Mouse (Mus musculus): ENCODE results near the gene Lims1. TPM values are rescaled to one million over a fixed set of nuclear protein-coding genes. Genes with fewer than 3 reads are reported as not detected.

Lims1 gene
- total and polyA plus RNA-seq, 3 experiments: 25.6 to 155 (median 144) TPM

DNA sequence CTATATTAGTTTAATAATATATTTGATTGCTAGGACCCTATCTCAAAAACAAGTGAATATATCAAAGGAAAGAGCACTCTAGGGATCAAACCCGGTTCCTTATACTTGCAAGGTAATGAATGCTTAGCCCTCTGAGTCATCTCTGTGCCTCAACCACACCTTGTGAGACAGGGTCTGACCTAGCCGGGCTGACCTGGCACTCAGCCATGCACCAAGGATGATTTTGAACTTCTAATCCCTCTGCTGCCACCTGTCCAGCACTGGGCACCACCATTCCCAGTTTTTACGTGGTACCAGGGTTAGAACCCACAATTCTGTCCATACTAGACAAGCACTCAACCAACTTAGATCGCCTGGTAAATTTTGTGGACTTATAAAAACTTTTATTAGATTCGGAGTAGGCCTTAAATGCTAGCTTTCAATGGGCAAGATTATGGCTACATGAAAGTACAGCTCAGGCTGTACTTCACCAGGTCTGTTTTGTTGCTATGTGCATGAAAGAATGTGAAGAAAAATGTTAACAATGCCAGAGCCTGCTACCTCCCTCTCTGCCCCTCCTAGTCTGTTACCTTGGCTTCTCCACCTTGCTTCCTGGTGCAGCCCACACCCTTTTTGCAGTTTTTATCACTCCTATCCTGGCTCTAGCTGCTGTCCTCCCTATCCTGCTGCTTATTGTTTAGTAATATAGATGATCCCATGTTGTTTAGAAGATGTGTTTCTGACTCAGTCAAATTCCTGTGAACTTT lies 41.7 kb downstream of the Lims1 start:
- H3K4me1 ChIP-seq (ENCODE audit: control insufficient read depth, insufficient read depth, low read length): peaks cover 16% of the 10 kb centered on the region
- no peak for TF ChIP-seq EP300 (IDR thresholded peaks at IDR 0.05; ENCODE audit: insufficient read depth, low read depth, low read length)
- TF ChIP-seq POLR2A (IDR thresholded peaks at IDR 0.05; ENCODE audit: insufficient read depth, low read depth, low read length): no peak
- no peak for TF ChIP-seq CTCF (IDR thresholded peaks at IDR 0.05)
- WGBS: 60% methylated on average over 5 of the region's 5 CpGs
- H3K79me2 ChIP-seq (replicated peaks; ENCODE audit: control insufficient read depth, insufficient read depth, low read length): peaks cover 7% of the 10 kb centered on the region
- H3K27ac ChIP-seq: no peak overlapping the region; the same call in 1 of the 2 replicates
- no peak overlapping the region for H3K9ac ChIP-seq (ENCODE audit: low read depth, low read length)
- no peak for DNase-seq
- no peak overlapping the region for H3K4me3 ChIP-seq
- H3K27me3 ChIP-seq (ENCODE audit: control insufficient read depth, insufficient read depth, low read length): no peaks in the 10 kb centered on the region
- H3K36me3 ChIP-seq (ENCODE audit: control insufficient read depth, insufficient read depth, low read length): peaks cover 27% of the 10 kb centered on the region
- intact Hi-C loops (cut with DNase I): no loop called here

DNA sequence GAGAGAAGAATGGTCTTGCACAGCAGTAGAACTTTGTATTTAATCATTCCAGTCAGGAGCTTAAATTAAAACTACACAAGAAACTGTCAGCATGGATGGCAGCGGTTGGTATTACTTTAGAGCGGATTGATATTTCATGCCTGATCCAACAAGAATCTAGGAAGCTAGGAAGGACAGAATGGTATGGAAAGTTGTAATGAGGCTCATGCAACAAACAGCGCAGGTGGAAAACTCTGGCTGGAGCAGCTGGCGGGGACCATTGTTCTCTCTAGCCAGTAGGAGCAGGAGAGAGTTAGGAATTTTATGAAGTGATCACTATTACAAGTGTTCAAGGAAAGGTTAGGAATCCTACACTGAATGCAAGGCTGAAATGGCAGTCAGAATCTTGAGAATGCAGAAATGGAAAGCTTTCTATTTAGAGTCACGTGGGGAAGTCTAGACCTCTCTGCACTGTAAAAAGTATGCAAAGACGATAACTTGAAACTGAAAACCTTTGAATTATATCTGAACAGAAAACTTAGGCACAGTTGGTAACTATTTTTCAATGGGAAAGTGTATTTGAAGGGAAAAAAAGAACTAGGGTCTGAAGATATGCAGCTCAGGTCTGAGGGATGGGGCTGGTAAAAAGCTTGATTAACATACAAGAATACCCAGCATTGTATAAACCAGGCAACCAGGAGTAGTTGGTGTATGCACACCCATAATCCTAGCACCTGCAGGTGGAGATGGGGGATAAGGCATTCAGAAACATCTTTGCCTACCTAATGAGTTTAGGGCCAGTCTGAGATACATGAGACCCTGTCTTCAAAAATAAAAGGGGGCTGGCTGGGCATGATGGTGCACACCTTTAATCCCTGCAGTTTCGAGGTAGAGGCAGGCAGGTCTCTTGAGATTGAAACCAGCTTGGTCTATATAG lies 45.8 kb downstream of the Lims1 start:
- WGBS: 75% methylated on average over 7 of the region's 7 CpGs
- no peak for TF ChIP-seq POLR2A (IDR thresholded peaks at IDR 0.05; ENCODE audit: insufficient read depth, low read depth, low read length)
- no peak for TF ChIP-seq EP300 (IDR thresholded peaks at IDR 0.05; ENCODE audit: insufficient read depth, low read depth, low read length)
- peak; percentile 33 for TF ChIP-seq CTCF (IDR thresholded peaks at IDR 0.05)
- DNase-seq: no peak
- H3K36me3 ChIP-seq (ENCODE audit: control insufficient read depth, insufficient read depth, low read length): peaks cover 29% of the 10 kb centered on the region
- H3K27me3 ChIP-seq (ENCODE audit: control insufficient read depth, insufficient read depth, low read length): no peaks in the 10 kb centered on the region
- H3K27ac ChIP-seq: no peak overlapping the region; the same call in 1 of the 2 replicates
- H3K4me3 ChIP-seq: no peak overlapping the region
- peaks cover 6% of the 10 kb centered on the region for H3K79me2 ChIP-seq (replicated peaks; ENCODE audit: control insufficient read depth, insufficient read depth, low read length)
- intact Hi-C loops (cut with DNase I): no loop called here
- H3K4me1 ChIP-seq (ENCODE audit: control insufficient read depth, insufficient read depth, low read length): peaks cover 26% of the 10 kb centered on the region
- no peak overlapping the region for H3K9ac ChIP-seq (ENCODE audit: low read depth, low read length)

DNA sequence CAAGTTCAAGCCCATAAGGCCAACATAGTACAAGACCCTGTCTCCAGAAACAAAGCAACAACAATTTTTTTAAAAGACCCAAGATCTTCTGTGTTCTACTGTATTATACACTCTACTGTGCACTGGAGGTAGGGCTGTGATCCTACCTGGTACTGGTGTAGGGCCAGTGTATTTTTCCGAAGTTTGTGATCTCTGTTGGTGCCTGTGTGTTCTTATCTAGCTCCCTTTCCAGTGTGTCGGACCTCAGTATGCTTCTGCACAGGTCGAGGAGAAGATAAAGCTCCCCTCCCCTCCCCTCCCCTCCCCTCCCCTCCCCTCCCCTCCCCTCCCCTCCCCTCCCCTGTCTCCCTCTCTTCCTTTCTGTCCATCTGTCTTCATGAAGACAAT lies 46.4 kb downstream of the Lims1 start:
- peaks cover 6% of the 10 kb centered on the region for H3K79me2 ChIP-seq (replicated peaks; ENCODE audit: control insufficient read depth, insufficient read depth, low read length)
- peaks cover 24% of the 10 kb centered on the region for H3K36me3 ChIP-seq (ENCODE audit: control insufficient read depth, insufficient read depth, low read length)
- no peak for TF ChIP-seq POLR2A (IDR thresholded peaks at IDR 0.05; ENCODE audit: insufficient read depth, low read depth, low read length)
- no peak for TF ChIP-seq CTCF (IDR thresholded peaks at IDR 0.05)
- TF ChIP-seq EP300 (IDR thresholded peaks at IDR 0.05; ENCODE audit: insufficient read depth, low read depth, low read length): no peak
- no peaks in the 10 kb centered on the region for H3K27me3 ChIP-seq (ENCODE audit: control insufficient read depth, insufficient read depth, low read length)
- no peak overlapping the region for H3K9ac ChIP-seq (ENCODE audit: low read depth, low read length)
- whole genome bisulfite sequencing: 27% methylated on average over 3 of the region's 3 CpGs
- no peak overlapping the region; the same call in 1 of the 2 replicates for H3K27ac ChIP-seq
- H3K4me3 ChIP-seq: no peak overlapping the region
- intact Hi-C loops (cut with DNase I): no loop called here
- H3K4me1 ChIP-seq (ENCODE audit: control insufficient read depth, insufficient read depth, low read length): peaks cover 25% of the 10 kb centered on the region
- no peak for DNase-seq

DNA sequence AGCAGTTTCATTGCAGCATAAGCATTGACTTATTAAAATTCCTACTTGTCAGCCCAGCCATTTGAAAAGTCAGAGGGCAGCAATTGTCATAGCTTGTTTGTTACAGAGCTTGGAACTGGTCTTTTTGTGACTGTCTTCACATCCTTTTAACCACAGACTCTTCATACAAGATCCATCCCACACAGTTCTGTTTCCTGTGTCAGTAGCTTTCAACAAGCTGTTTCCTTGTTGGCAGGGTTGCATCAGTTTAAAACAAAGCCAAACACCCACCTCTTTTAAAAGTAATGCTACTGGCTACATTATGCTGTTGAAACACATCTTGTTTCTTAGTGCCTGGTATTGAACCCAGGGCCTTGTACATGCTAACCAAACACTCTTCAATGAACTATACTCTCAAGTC lies 46.9 kb downstream of the Lims1 start:
- no peaks in the 10 kb centered on the region for H3K27me3 ChIP-seq (ENCODE audit: control insufficient read depth, insufficient read depth, low read length)
- no peak overlapping the region for H3K9ac ChIP-seq (ENCODE audit: low read depth, low read length)
- no peak for DNase-seq
- H3K36me3 ChIP-seq (ENCODE audit: control insufficient read depth, insufficient read depth, low read length): peaks cover 24% of the 10 kb centered on the region
- H3K27ac ChIP-seq: peak overlapping the region; percentile 61
- TF ChIP-seq CTCF (IDR thresholded peaks at IDR 0.05) (no peak), EP300 (IDR thresholded peaks at IDR 0.05; ENCODE audit: insufficient read depth, low read depth, low read length) (no peak)
- intact Hi-C loops (cut with DNase I): no loop called here
- H3K4me3 ChIP-seq: no peak overlapping the region
- peaks cover 4% of the 10 kb centered on the region; the same call in 1 of the 2 replicates for H3K79me2 ChIP-seq (replicated peaks; ENCODE audit: control insufficient read depth, insufficient read depth, low read length)
- peaks cover 23% of the 10 kb centered on the region for H3K4me1 ChIP-seq (ENCODE audit: control insufficient read depth, insufficient read depth, low read length)

DNA sequence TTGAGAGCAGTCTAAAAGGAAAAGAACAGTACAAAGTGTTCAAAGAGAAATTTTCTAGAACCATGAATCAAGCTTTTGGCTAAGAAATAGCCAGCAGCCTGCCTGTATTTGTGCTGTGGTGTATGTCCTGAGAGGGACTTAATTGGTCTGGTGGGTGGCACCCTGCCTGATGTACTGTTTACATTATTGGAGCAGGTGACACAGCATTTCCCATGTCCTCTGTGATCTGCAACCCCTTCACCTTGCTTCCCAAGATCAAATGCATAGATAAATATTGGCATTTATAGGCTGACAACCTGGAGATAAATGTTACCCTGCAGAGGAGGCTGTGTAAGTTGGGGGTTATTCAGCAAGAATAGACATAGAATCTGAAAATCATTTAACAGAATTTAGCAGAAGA lies 47.3 kb downstream of the Lims1 start:
- no peak for DNase-seq
- H3K27me3 ChIP-seq (ENCODE audit: control insufficient read depth, insufficient read depth, low read length): no peaks in the 10 kb centered on the region
- no peak for TF ChIP-seq CTCF (IDR thresholded peaks at IDR 0.05)
- no peak for TF ChIP-seq EP300 (IDR thresholded peaks at IDR 0.05; ENCODE audit: insufficient read depth, low read depth, low read length)
- H3K36me3 ChIP-seq (ENCODE audit: control insufficient read depth, insufficient read depth, low read length): peaks cover 24% of the 10 kb centered on the region
- H3K9ac ChIP-seq (ENCODE audit: low read depth, low read length): no peak overlapping the region
- H3K79me2 ChIP-seq (replicated peaks; ENCODE audit: control insufficient read depth, insufficient read depth, low read length): peaks cover 4% of the 10 kb centered on the region; the same call in 1 of the 2 replicates
- intact Hi-C loops (cut with DNase I): no loop called here
- peak overlapping the region; percentile 61 for H3K27ac ChIP-seq
- H3K4me1 ChIP-seq (ENCODE audit: control insufficient read depth, insufficient read depth, low read length): peaks cover 22% of the 10 kb centered on the region
- H3K4me3 ChIP-seq: no peak overlapping the region
